Mouse (Mus musculus): Measurements from ENCODE around the gene Rhebl1.

GRCm38 (mm10) chr15:98943133-98943532 lies 48.8 kb upstream of the Rhebl1 start:
- TF ChIP-seq CTCF (IDR thresholded peaks at IDR 0.05; ENCODE audit: borderline replicate concordance, insufficient read depth, low read depth, low read length) (no peak), POLR2A (IDR thresholded peaks at IDR 0.05; ENCODE audit: borderline replicate concordance, insufficient read depth, low read length) (no peak)

Measured in cerebellum, adult 2 months (tissue).